Mouse (Mus musculus) neural tube, embryonic 12.5 days (tissue): ENCODE measurements around the gene Diras2. TPM values are rescaled to one million over a fixed set of nuclear protein-coding genes. Genes with fewer than 3 reads are reported as not detected.

Source experiments
- ATAC-seq: fragments of 200-750 bp; cut with Nextera tagmentation; 2 replicates; pipeline ENCODE4 v1.8.0; 2017; ENCODE audit warnings: low read depth, mild to moderate bottlenecking, moderate TSS enrichment, moderate library complexity; ENCODE audit not compliant: low FRiP score
- H3K27ac ChIP-seq: fragments of 300-500 bp; sonication (generic); 2 replicates; pipeline ENCODE4 v1.5.1; 2016
- H3K27me3 ChIP-seq: fragments of 300-500 bp; sonication (generic); replicated peaks from 2 replicates; pipeline ENCODE4 v1.6.1; 2016; ENCODE audit warnings: mild to moderate bottlenecking
- H3K36me3 ChIP-seq: fragments of 300-500 bp; sonication (generic); 2 replicates; pipeline ENCODE4 v1.6.1; 2016; ENCODE audit warnings: mild to moderate bottlenecking
- H3K4me1 ChIP-seq: fragments of 300-500 bp; sonication (generic); 2 replicates; pipeline ENCODE4 v1.6.1; 2016
- H3K4me2 ChIP-seq: fragments of 300-500 bp; sonication (generic); replicated peaks from 2 replicates; pipeline ENCODE4 v1.6.1; 2016; ENCODE audit warnings: mild to moderate bottlenecking
- H3K4me3 ChIP-seq: fragments of 300-500 bp; sonication (generic); 2 replicates; pipeline ENCODE4 v1.5.1; 2016
- H3K9ac ChIP-seq: fragments of 300-500 bp; sonication (generic); 2 replicates; pipeline ENCODE4 v1.6.1; 2016; ENCODE audit warnings: mild to moderate bottlenecking
- H3K9me3 ChIP-seq: fragments of 300-500 bp; sonication (generic); 2 replicates; pipeline ENCODE4 v1.6.1; 2016; ENCODE audit warnings: mild to moderate bottlenecking
- WGBS: fragments of 180-500 bp; shearing (Covaris S2); methylation state at CpG from one replicate; pipeline ENCODE4 v1.1.7; 2016; 5-methylcytosine and 5-hydroxymethylcytosine counted together
- polyA plus RNA-seq: library from polyadenylated mRNA; unstranded; fragments of >200 nt; fragmentation: Nextera tagmentation; extraction: Ambion mirVana; gene quantifications from 2 replicates; pipeline ENCODE4 v1.2.1, GENCODE M21; 2016

Diras2 gene
- polyA plus RNA-seq, 1 experiment from 2014 or later: 0.84 TPM

DNA sequence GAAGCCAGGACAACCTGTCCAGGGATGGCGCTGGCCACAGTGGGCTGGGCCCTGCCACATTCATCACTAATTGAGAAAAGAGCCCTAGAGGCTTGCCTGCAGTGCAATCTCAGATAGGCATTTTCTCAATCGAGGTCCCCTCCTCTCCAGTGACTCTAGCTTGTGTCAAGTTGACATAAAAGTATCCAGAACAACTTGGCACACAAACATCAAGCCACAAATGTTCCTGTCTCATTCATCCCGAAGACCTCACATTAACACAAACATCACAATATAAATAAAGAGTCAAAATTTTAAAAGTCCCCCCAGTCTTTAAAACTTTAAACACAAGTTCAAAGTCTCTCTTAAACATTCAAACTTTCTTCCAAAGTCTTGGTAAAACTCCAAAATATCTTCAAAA is 56.3 kb downstream of the Diras2 start:
- Histone ChIP-seq H3K27me3 (no peaks in the 10 kb centered on the region), H3K36me3 (no peaks in the 10 kb centered on the region), H3K4me1 (no peaks in the 10 kb centered on the region; the same call in 1 of the 2 replicates), H3K4me2 (no peak overlapping the region), H3K9ac (no peak overlapping the region), H3K4me3 (no peak overlapping the region), H3K9me3 (no peaks in the 10 kb centered on the region), H3K27ac (no peak overlapping the region)
- WGBS: 81% methylated on average over 3 of the region's 3 CpGs
- no peak for ATAC-seq

GRCm38 (mm10) chr13:52469795-52470690 is 61.0 kb downstream of the Diras2 start:
- H3K36me3 ChIP-seq: no peaks in the 10 kb centered on the region
- H3K27ac ChIP-seq: peak overlapping the region; percentile 27; the same call in 1 of the 2 replicates
- no peaks in the 10 kb centered on the region for H3K27me3 ChIP-seq
- H3K4me1 ChIP-seq: no peaks in the 10 kb centered on the region; the same call in 1 of the 2 replicates
- peak; percentile 65 for ATAC-seq
- 37% methylated on average over 10 of the region's 10 CpGs for WGBS
- H3K9ac ChIP-seq: no peak overlapping the region
- no peak overlapping the region for H3K4me3 ChIP-seq
- no peak overlapping the region for H3K4me2 ChIP-seq
- no peaks in the 10 kb centered on the region for H3K9me3 ChIP-seq

- no peak overlapping the region for H3K27ac ChIP-seq
- 58% methylated on average over 6 of the region's 6 CpGs for WGBS
These were observed 65.9 kb downstream of the Diras2 start for GRCm38 (mm10) chr13:52465141-52465540.

DNA sequence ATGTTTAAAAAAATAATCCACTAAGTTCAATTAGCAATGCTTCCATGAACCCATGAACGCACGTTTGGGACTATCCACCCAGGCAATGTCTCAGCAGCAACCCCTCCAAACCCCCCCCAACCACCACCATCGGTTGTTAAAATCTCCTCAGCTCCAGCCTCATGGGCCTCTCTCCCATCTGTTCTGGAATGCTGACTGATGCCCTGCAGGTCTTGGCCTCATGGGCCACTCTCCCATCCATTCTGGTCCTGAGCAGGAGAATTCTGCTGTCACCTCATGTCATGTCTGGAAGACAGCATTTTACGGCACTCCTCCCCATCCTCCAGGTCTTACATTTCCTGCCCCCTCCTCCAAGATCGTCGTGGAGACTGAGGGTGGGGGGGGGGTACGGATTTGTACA is 71.1 kb downstream of the Diras2 start:
- H3K4me1 ChIP-seq: no peaks in the 10 kb centered on the region
- no peak overlapping the region for H3K27ac ChIP-seq
- 66% methylated on average over 7 of the region's 7 CpGs for WGBS
- no peak overlapping the region for H3K4me2 ChIP-seq
- no peaks in the 10 kb centered on the region for H3K9me3 ChIP-seq
- ATAC-seq: no peak
- no peaks in the 10 kb centered on the region for H3K36me3 ChIP-seq
- no peak overlapping the region for H3K9ac ChIP-seq
- H3K4me3 ChIP-seq: no peak overlapping the region
- no peaks in the 10 kb centered on the region for H3K27me3 ChIP-seq

More at GRCm38 (mm10) chr13:52465141-52465540, 65.9 kb downstream of the Diras2 start:
- Histone ChIP-seq H3K27me3 (no peaks in the 10 kb centered on the region), H3K36me3 (no peaks in the 10 kb centered on the region), H3K4me1 (no peaks in the 10 kb centered on the region; the same call in 1 of the 2 replicates), H3K9ac (no peak overlapping the region), H3K4me3 (no peak overlapping the region), H3K4me2 (no peak overlapping the region), H3K9me3 (no peaks in the 10 kb centered on the region)
- ATAC-seq: no peak

DNA sequence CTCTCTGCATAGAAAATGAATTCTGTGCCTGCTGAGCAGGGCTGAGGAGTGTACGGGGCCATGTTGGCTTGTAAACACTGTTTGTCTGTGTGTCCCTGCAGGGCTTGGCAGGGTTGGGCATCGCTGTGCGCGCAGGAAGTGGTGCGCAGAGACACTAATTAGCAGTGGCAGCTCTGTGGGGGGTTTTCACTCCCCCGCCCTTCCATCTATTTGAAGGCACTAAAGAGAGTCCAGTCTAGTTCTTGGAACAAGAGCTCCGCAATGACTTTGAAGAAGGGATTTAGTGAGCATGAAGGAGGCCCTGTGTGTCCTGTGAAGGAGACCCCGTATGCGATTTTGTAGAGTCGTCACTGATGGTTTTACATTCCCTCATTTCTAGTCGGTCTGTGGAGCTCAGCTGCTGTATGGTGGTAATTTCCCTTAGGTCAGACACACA is 73.2 kb downstream of the Diras2 start:
- Histone ChIP-seq H3K4me2 (peak overlapping the region; percentile 38), H3K9me3 (no peaks in the 10 kb centered on the region), H3K4me3 (no peak overlapping the region)

GRCm38 (mm10) chr13:52457177-52457888 is 73.7 kb downstream of the Diras2 start:
- H3K9ac ChIP-seq: no peak overlapping the region
- H3K4me3 ChIP-seq: no peak overlapping the region
- ATAC-seq: no peak
- H3K4me1 ChIP-seq: no peaks in the 10 kb centered on the region; the same call in 1 of the 2 replicates
- no peak overlapping the region for H3K27ac ChIP-seq
- WGBS: 63% methylated on average over 15 of the region's 15 CpGs
- H3K9me3 ChIP-seq: no peaks in the 10 kb centered on the region
- H3K27me3 ChIP-seq: no peaks in the 10 kb centered on the region
- H3K36me3 ChIP-seq: no peaks in the 10 kb centered on the region
- peak overlapping the region; percentile 38 for H3K4me2 ChIP-seq

More for the DNA sequence above, 73.2 kb downstream of the Diras2 start:
- no peaks in the 10 kb centered on the region for H3K36me3 ChIP-seq
- H3K27me3 ChIP-seq: no peaks in the 10 kb centered on the region
- no peak overlapping the region for H3K9ac ChIP-seq
- no peak overlapping the region for H3K27ac ChIP-seq
- peak; percentile 72 for ATAC-seq
- H3K4me1 ChIP-seq: no peaks in the 10 kb centered on the region
- WGBS: 38% methylated on average over 11 of the region's 11 CpGs

- Histone ChIP-seq H3K27me3 (no peaks in the 10 kb centered on the region), H3K27ac (no peak overlapping the region), H3K9ac (no peak overlapping the region), H3K4me1 (no peaks in the 10 kb centered on the region; the same call in 1 of the 2 replicates), H3K36me3 (no peaks in the 10 kb centered on the region), H3K9me3 (no peaks in the 10 kb centered on the region), H3K4me2 (no peak overlapping the region), H3K4me3 (no peak overlapping the region)
- no peak for ATAC-seq
- 52% methylated on average over 9 of the region's 9 CpGs for WGBS
These were observed 75.8 kb downstream of the Diras2 start for GRCm38 (mm10) chr13:52455329-52455728.

- WGBS: 84% methylated on average over 11 of the region's 11 CpGs
- H3K36me3 ChIP-seq: no peaks in the 10 kb centered on the region
- no peak overlapping the region for H3K27ac ChIP-seq
- no peak for ATAC-seq
- no peak overlapping the region for H3K4me2 ChIP-seq
- H3K9me3 ChIP-seq: no peaks in the 10 kb centered on the region
- no peak overlapping the region for H3K9ac ChIP-seq
- H3K4me3 ChIP-seq: no peak overlapping the region
- H3K27me3 ChIP-seq: no peaks in the 10 kb centered on the region
- H3K4me1 ChIP-seq: no peaks in the 10 kb centered on the region; the same call in 1 of the 2 replicates
These were observed 76.3 kb downstream of the Diras2 start for GRCm38 (mm10) chr13:52454708-52455250.

Other genes starting within 250 kb of the Diras2 start
- gene Syk, start 51.9 kb upstream of the Diras2 start, polyA plus RNA-seq: 3.0 TPM in 2 replicates